Mouse (Mus musculus): ENCODE data around the gene Slc25a42. TPM values are rescaled to one million over a fixed set of nuclear protein-coding genes. Genes with fewer than 3 reads are reported as not detected.

The Slc25a42 gene
- total RNA-seq, 2 experiments from 2014 or later: 43.0 to 48.6 TPM

- peak; percentile 51 to 54 for DNase-seq
- intact Hi-C loops (cut with DNase I): loop anchor here (5.0 kb wide), 1 partner anchor 33 kb away; no protein-coding TSS in a partner anchor
Observed at GRCm38 (mm10) chr8:70174079-70174478, 38.0 kb downstream of the Slc25a42 start.

DNA sequence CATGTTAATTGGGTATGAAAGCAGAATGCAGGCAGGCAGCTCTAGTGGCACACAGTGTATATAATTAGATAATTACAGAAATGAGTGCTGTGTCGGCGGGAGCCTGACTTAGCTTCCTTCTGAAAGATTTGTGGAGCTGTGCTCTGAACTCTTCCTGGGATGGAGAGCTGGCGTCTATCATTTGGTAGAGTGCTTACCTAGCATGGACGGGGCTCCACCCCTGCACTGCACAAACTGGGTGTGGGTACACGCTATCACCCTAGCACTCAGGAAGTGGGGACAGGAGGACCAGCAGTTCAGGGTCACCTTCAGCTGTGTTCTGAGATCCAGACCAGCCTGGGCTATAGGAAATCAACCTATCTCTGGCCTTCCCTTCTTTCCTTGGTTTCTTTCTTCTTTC lies 38.8 kb downstream of the Slc25a42 start:
- intact Hi-C loops (cut with DNase I): loop anchor here (5.0 kb wide), 1 partner anchor 34 kb away; no protein-coding TSS in a partner anchor
- DNase-seq: no peak

GRCm38 (mm10) chr8:70172043-70172681 lies 39.9 kb downstream of the Slc25a42 start, which contains the start of gene Tmem161a:
Tmem161a (plus strand) TSS chr8:70172356.
- intact Hi-C loops (cut with DNase I): loop anchor here (5.0 kb wide), 1 partner anchor 35 kb away; no protein-coding TSS in a partner anchor
- DNase-seq: peak; percentile 95

- intact Hi-C loops (cut with DNase I): loop anchor here (5.0 kb wide), 1 partner anchor 36 kb away; no protein-coding TSS in a partner anchor
- no peak for DNase-seq
Observed at GRCm38 (mm10) chr8:70171240-70171639, 40.9 kb downstream of the Slc25a42 start.

GRCm38 (mm10) chr8:70170748-70171147 lies 41.4 kb downstream of the Slc25a42 start:
- intact Hi-C loops (cut with DNase I): loop anchor here (5.0 kb wide), 1 partner anchor 37 kb away; no protein-coding TSS in a partner anchor
- no peak for DNase-seq

- DNase-seq: no peak
- intact Hi-C loops (cut with DNase I): loop anchor here (5.0 kb wide), 1 partner anchor 37 kb away; no protein-coding TSS in a partner anchor
Observed at GRCm38 (mm10) chr8:70170116-70170515, 42.0 kb downstream of the Slc25a42 start.

DNA sequence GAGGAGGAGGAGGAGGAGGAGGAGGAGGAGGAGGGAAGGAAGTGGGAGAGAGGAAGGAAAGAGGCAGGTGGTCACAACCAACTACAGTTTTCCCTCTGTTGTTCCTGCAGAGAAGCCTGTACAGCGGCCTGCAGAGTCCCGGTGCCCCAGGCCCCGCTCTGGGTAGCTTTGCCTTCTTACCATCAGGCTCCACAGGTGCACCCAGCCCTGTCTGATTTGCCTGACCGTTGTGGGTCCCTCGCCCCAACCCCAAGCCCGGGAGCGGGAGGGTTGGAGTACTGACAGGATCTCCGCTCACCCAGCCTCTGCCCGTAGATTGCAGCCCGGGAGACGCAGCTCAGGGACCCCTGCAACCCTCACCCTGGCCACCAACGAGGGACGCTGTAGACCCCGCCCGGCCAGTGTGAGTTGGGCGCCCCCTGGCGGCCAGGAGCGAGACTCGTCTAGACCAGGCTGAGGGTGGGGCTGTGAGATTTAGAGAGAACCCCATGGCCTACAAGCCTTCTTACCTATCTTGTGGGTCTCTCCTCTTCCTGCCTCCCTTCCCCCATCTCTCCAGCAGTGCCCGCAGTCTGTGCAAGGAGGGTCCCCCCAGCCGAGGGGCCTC lies 45.5 kb downstream of the Slc25a42 start:
- peak; percentile 51 to 83 for DNase-seq
- intact Hi-C loops (cut with DNase I): loop anchor here (1.0 to 5.0 kb wide), 4 partner anchors 62 to 292 kb away; no protein-coding TSS in a partner anchor

DNA sequence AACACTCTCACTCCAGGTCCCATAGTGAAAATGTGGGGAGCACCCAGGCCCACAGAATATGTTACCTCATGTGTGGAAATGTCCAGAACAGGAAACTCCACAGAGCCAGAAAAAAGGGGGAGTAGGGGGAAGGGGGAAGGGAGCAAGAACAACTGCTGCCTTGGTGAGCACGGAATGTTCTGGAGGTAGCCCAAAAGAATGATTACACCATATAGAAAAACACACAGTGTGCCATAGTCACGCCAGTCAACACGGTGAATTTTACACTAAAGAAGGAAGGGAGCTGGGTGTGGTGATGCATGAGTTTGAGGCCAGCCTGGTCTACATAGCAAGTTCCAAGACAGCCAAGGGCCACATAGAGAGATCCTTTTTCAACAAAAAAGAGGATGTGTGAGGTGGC lies 48.8 kb downstream of the Slc25a42 start:
- DNase-seq: no peak
- intact Hi-C loops (cut with DNase I): no loop called here

- no peak for DNase-seq
- intact Hi-C loops (cut with DNase I): no loop called here
Observed at GRCm38 (mm10) chr8:70160015-70160414, 52.1 kb downstream of the Slc25a42 start.

DNA sequence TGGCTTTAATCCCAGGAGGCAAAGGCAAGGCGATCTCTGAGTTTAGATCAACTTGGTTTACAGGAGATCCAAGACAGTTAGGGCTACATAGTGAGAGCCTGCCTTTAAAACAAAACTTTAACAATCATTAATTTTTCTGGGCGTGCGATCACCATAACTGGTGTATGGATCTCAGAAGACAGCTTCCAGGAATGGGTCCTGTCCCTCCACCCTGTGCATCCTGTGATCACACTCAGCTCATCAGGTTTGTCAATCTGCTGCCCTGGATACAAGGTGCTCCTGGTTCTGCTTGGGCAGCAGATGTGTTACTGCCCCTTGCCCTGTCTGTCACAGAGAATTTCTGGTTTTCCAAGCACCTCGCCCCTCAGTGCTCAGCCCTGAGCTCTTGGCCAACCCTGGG lies 52.9 kb downstream of the Slc25a42 start:
- no peak for DNase-seq
- intact Hi-C loops (cut with DNase I): no loop called here

DNA sequence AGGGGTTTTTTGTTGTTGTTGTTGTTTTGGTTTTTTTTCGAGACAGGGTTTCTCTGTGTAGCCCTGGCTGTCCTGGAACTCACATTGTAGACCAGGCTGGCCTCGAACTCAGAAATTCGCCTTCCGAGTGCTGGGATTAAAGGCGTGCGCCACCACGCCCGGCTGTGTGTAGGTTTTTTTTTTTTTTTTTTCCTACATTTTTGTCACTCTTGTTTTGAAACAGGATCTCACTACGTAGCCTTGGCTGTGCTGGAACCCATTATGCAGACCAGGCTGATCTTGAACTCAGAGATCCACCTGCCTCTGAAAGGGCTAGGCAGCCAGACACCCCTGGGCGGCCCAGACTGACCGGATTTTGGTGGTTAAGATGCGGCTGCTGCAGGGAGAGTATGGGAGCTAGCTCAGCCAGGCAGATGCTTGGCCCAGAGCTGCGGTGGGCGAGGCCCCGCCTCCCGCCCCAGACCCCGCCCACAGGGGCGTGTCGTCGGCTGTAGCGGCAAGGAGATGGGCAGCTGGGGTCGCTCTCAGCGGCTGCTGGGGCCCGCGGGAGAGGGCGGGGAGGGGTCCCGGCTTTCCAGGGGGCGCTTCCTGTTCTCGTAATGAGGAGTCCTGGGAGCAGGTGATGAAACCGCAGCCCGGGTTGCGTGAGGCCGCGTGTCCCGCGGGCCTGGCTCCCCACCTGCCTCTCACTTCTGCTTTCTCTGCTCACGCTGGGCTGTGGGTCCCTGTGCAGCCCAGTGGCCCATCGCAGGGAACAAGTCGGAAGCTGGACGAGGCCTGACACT lies 53.8 kb downstream of the Slc25a42 start:
- intact Hi-C loops (cut with DNase I): no loop called here
- DNase-seq: peak; percentile 74 to 76

DNA sequence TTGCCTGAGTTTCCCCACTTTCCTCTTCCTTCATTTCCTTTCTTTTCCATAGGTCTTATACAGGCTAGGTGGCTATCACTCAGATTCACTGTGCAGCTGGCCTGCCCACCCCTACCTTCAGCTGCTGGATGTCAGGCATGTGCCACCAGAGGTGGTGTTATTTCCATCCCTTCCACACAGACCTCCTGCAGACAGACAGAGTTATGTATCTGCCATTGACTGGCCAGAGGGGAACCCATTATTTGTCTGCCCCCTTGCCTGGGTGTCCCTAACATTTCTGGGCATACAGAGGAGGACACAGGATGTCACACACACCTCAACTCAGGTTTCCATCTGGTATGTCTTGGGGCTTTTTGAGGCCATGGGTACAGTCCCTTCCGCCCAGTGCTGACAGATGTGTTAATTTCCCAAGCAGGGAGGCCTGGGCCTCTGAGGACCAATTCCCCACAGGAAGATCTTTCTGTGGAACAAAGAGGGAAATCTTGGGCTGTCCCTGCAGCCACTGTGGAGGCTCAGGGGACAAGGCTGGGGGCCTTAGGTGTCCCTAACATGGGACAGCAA lies 54.8 kb downstream of the Slc25a42 start:
- DNase-seq: no peak
- intact Hi-C loops (cut with DNase I): no loop called here

DNA sequence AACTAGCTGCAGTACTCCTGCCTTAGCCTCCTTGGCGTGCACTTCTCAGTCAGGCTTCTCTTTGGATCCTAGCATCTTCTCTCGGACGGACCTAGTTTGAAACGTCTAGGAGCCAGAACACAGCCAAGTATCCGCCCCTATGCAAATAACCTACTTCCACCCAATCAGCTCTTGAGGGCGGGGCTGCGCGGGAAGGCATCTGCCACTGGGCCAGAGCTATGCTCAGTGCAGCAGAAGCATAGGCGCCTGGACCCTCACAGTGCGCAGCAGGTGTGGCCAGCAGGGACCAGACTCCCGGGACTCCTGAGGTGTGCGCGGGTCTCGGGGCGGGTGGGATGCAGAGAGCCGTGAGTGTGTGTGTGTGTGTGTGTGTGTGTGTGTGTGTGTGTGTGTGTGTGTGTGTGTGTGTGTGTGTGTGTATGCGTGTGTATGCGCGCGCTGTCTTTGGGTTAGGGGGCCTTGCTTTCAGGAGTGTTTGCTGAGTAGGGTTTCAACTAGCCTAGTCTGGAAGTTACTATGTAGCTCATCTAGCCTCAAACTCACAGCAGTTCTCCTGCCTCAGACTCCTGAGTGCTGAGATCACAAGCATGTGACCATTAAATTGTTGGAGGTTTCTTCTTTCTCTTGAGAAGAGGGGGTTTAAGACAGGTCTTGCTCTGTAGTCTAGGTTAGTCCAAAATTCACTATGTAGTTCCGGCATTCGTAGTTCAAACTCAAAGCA lies 59.4 kb downstream of the Slc25a42 start:
- intact Hi-C loops (cut with DNase I): no loop called here
- DNase-seq: peak; percentile 81 to 82

DNA sequence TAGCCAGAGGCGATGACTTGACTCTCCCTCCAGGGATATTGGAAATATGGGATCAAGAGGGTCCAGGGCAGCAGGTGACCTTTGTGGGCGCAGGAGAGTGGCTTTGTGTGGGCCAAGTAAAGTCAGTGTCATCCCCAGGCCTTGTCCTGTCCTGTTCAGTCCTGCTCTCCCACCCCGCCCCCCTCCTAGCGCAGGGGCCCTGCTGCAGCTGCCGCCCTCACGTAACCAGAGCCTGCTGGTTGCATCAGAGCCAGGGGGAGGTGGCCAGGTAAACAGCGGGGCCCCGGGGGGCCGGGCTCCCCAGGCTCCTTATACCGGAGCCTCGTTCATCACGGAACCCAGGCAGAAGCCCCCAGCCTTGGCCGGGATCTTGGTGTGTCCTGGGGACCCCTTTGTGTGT lies 61.9 kb downstream of the Slc25a42 start:
- DNase-seq: no peak
- intact Hi-C loops (cut with DNase I): no loop called here

GRCm38 (mm10) chr8:70147678-70148607 lies 64.2 kb downstream of the Slc25a42 start:
- intact Hi-C loops (cut with DNase I): no loop called here
- no peak for DNase-seq

DNA sequence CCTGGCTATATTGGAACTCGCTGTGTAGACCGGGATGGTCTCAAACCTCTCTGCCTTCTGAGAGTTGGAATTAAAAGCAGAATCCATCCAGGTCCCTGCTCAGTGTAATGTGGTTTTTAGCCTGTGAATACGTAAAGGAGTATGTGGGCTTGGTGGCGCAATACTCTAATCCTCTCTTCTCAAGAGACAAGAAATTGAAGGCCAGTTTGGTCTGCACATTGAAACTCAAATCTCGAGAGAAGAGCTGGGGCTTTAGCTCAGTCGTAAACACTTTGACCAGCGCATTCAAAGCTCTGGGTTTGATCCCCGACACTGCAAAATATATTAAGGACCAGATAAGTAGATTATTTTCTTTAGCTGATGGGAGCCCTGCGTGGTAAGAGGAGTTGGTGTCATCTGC lies 72.1 kb downstream of the Slc25a42 start:
- intact Hi-C loops (cut with DNase I): no loop called here
- DNase-seq: no peak

DNA sequence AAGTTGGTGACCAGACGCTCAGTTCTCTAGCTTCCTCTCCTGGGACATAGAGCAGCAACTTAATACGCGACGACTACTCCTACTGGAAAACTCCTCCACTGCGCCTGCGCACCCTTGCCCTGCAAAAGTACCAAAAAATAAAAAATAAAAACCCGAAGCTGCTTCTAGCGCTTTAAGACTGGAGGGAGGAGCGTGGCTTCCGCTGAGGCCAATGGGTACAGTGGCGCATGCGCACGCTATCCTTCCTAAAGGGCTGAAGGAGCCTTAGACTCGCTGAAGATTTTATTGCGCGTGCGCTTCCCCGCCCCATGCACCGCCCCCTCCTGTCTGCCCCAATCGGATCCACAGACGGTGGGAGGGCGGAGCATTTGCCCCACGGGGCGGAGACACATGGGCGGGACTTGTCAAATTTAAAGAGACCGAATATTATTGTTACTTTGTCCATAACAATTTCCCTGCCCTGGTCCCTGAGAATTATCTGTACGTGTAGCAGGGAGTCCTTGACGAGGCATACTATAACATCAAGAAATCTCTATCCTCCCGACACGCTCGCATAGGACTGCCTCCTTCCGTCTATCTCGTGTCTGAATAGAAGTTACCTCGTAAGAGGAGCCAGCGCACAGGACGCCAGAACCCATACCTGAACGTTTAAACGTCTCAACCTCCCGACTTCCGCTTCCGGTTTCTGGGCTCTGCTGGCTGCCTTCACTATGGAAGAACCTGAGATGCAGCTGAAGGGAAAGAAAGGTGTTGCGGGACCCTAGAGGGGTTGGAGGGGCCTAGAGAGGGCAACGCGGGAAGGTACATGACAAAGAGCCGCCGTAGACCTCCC lies 72.9 kb downstream of the Slc25a42 start, which contains the start of the genes Rfxank, Borcs8 and Mef2b:
TSS of gene Rfxank (minus strand) at position 129 of the 832 bp plus-strand sequence.
TSS of gene Borcs8 (plus strand) at position 474 of the 832 bp plus-strand sequence.
TSS of gene Mef2b (plus strand) at position 686 of the 832 bp plus-strand sequence.
- intact Hi-C loops (cut with DNase I): no loop called here
- DNase-seq: peak; percentile 99

GRCm38 (mm10) chr8:70137890-70138289 lies 74.2 kb downstream of the Slc25a42 start:
- DNase-seq: no peak
- intact Hi-C loops (cut with DNase I): no loop called here

Measured in heart, postnatal 10 days (tissue).